Mouse (Mus musculus) midbrain, embryonic 10.5 days (tissue): ENCODE data around the gene Fam69b. TPM values are rescaled to one million over a fixed set of nuclear protein-coding genes. Genes with fewer than 3 reads are reported as not detected.
"Not testable (repeated sequence)": the region's sequence is repeated elsewhere in the genome, so short reads cannot be mapped to it uniquely, and the experiment has no call there.

Experiments
- DNase-seq: peaks from one replicate; pipeline ENCODE4 v3.0.0-alpha.2; 2017; ENCODE audit warnings: low spot score
- H3K27ac ChIP-seq: fragments of 300-500 bp; sonication (generic); replicated peaks from 2 replicates; pipeline ENCODE4 v1.5.1; 2016; ENCODE audit warnings: mild to moderate bottlenecking
- H3K27me3 ChIP-seq: fragments of 300-500 bp; sonication (generic); 2 replicates; pipeline ENCODE4 v1.6.1; 2016; ENCODE audit warnings: low read depth, mild to moderate bottlenecking; ENCODE audit not compliant: poor library complexity, severe bottlenecking
- H3K36me3 ChIP-seq: fragments of 300-500 bp; sonication (generic); 2 replicates; pipeline ENCODE4 v1.6.1; 2016; ENCODE audit warnings: mild to moderate bottlenecking, moderate library complexity
- H3K4me1 ChIP-seq: fragments of 300-500 bp; sonication (generic); 2 replicates; pipeline ENCODE4 v1.6.1; 2016
- H3K4me3 ChIP-seq: fragments of 300-500 bp; sonication (generic); 2 replicates; pipeline ENCODE4 v1.5.1; 2016; ENCODE audit warnings: mild to moderate bottlenecking, moderate library complexity
- H3K9me3 ChIP-seq: fragments of 300-500 bp; sonication (generic); replicated peaks from 2 replicates; pipeline ENCODE4 v1.6.1; 2016; ENCODE audit warnings: mild to moderate bottlenecking
- WGBS: fragments of 180-500 bp; shearing (Covaris S2); methylation state at CpG from one replicate; pipeline ENCODE4 v1.1.7; 2016; 5-methylcytosine and 5-hydroxymethylcytosine counted together
- microRNA counts: library from miRNA; unstranded; fragments of <30 nt; microRNA quantifications from one replicate; lab custom pipeline; 2017
- microRNA-seq: library from miRNA; unstranded; fragments of <30 nt; microRNA quantifications from one replicate; pipeline ENCODE4, GENCODE M21; 2017
- polyA plus RNA-seq: library from polyadenylated mRNA; unstranded; fragments of >200 nt; fragmentation: Nextera tagmentation; extraction: Ambion mirVana; gene quantifications from 2 replicates; pipeline ENCODE4 v1.2.1, GENCODE M21; 2016

Gene Fam69b
- polyA plus RNA-seq, 1 experiment from 2014 or later, result 36.4 TPM

DNA sequence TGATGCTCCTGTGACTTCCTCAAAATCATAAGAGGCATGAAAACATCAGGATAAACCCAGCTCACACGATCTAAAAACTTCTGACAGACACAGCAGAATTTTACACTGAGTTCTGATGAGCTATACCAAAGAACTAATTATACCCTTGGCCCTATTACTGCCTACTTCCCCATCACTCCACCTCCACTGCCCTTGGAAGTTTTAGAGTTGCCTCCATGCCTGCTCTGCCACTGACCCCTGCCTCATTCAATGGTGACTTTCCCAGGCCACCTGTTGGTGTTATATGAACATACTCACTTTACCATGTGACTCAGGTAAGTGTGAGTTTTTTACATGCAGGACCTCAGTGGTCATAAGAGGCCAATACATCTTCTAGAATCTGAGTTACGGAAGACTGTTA lies 29.2 kb downstream of the Fam69b start:
- Histone ChIP-seq H3K36me3 (no peaks in the 10 kb centered on the region), H3K4me1 (peaks cover 11% of the 10 kb centered on the region), H3K27me3 (0 out of 2 replicates have a peak, but pooled peaks cover 7% of the 10 kb centered on the region), H3K9me3 (no peaks in the 10 kb centered on the region), H3K4me3 (no peak overlapping the region), H3K27ac (no peak overlapping the region)
- DNase-seq, result no peak
- WGBS, result 94% methylated on average over 2 of the region's 2 CpGs

DNA sequence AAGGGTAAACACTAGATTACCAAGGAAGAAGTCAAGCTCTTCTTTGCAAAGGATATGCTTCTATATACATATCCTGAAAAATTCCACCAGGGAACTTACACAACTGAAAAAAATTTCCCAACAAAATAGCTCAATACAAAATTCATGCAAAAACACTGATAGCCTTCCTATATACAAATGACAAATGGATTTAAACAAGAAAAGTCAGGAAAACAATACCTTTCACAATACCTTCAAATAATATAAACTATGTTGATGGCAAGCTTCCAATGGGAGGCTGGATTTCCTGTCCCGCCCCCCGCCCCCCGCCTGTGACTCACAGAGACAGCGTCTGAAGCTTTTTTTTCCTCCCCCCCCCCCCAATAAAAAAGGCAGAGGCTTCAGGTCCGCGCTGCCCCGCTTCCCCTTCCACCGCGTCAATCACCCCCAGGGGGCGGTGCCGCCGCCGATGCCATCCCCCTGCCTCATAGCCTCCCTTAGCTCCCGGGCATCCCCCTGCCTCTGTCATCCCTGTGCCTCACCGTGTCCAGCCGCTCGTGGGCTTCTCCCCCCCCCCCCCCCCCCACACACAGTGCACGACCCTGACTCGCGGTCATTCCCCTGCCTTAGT lies 33.0 kb downstream of the Fam69b start:
- Histone ChIP-seq H3K4me3 (peak overlapping the region; percentile 53), H3K27me3 (0 out of 2 replicates have a peak, but pooled peaks cover 11% of the 10 kb centered on the region), H3K36me3 (no peaks in the 10 kb centered on the region), H3K27ac (no peak overlapping the region), H3K4me1 (peaks cover 11% of the 10 kb centered on the region), H3K9me3 (no peaks in the 10 kb centered on the region)
- 2% methylated on average over 20 of the region's 20 CpGs for WGBS
- no peak for DNase-seq

DNA sequence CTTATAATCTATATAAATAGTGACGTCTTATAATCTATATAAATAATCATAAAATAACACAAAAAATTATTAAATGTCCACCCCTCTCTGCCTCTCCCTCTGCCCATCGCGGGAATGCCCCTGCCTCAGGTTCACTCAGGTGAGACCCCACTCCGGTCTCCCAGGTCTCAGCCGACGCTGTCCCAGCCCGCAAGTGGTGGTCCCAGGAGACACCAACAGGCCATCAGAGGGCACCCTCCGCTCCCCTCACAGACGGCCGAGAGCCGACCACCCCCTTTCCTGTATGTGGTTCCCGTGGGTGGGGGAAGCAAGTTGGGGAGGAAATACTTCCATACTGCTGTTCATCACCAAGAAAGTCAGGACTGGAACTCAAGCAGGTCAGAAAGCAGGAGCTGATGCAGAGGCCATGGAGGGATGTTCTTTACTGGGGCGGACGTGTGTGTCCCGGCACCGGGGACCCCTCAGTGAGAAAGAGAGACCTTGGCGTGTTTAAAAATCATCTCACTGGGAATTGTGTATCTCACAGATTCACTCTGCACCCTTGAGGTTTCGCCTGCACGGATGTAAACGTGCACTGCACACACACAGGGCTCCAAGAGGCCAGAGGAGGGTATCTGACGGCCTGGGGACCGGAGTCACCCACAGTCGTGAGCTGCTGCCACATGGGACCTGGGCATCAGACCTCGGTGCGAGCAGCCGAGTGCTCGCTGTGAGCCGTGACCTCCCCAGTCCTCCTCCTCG lies 33.7 kb downstream of the Fam69b start:
- Histone ChIP-seq H3K4me3 (peak overlapping the region; percentile 53), H3K4me1 (peaks cover 11% of the 10 kb centered on the region), H3K9me3 (no peaks in the 10 kb centered on the region), H3K27me3 (0 out of 2 replicates have a peak, but pooled peaks cover 11% of the 10 kb centered on the region), H3K36me3 (no peaks in the 10 kb centered on the region), H3K27ac (no peak overlapping the region)
- DNase-seq, result no peak
- WGBS, result 51% methylated on average over 29 of the region's 29 CpGs

DNA sequence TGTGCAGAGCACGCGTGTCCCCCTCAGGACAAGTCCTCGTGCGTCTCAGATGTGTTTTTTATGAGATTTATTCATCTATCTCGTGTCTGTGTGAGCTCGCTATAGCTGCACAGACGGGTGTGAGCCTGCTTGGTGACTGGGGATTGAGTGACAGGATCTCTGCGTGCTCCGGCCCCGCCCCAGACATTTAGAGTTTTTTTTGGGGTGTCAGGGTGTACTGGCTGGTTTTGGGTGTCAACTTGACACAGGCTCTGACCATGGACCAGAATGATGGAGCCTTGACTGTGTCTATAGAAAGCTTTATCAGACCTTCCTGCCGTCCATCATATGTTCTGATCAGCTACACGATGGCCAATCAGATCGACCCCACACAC lies 34.2 kb downstream of the Fam69b start:
- H3K4me1 ChIP-seq, result peaks cover 11% of the 10 kb centered on the region
- no peaks in the 10 kb centered on the region for H3K9me3 ChIP-seq
- no peak overlapping the region for H3K27ac ChIP-seq
- H3K27me3 ChIP-seq, result 0 out of 2 replicates have a peak, but pooled peaks cover 11% of the 10 kb centered on the region
- no peak overlapping the region for H3K4me3 ChIP-seq
- WGBS, result 86% methylated on average over 13 of the region's 13 CpGs
- H3K36me3 ChIP-seq, result no peaks in the 10 kb centered on the region
- no peak for DNase-seq

DNA sequence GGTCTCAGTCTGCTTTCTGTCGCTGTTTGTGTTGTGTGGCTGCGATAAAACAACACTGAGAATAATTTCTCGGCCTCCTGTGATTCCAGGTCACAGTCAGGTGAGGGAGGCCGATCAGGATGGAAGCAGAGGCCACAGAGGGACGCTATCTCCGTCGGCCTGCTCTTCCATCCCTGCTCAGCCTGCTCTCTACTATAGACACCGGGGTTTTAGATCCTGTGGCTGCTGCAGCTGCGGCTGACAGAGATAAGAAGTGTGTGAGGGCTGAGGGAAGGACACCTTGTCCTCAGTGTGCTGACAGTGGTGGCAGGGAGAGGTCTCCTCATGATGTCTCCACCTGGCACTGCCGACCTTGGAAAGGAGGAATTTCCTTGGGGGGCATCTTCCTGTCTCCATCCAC lies 34.9 kb downstream of the Fam69b start:
- Histone ChIP-seq H3K4me3 (no peak overlapping the region), H3K27me3 (0 out of 2 replicates have a peak, but pooled peaks cover 11% of the 10 kb centered on the region), H3K4me1 (peaks cover 11% of the 10 kb centered on the region), H3K27ac (no peak overlapping the region), H3K36me3 (no peaks in the 10 kb centered on the region), H3K9me3 (no peaks in the 10 kb centered on the region)
- 83% methylated on average over 10 of the region's 10 CpGs for WGBS
- no peak for DNase-seq

DNA sequence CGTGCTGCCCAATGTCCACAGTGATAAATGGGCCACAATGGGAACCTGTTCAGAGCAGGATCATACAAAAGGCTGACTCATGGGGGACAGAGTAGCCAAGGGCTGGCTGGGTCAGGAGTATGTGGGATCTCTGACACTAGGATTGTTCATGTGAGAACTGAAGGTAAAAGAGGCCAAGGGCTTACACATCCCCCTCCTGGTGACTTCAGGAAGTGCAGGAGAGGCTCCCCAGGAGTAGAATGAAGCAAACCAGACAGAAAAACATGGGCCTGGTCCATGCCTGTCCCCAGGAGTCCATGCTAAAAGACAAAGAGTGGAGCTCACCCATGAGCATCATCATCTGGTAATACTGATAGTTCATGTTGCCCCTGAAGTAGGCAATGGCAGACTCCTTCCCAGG lies 35.3 kb downstream of the Fam69b start:
- H3K4me3 ChIP-seq, H3K36me3 ChIP-seq, H3K27ac ChIP-seq, H3K9me3 ChIP-seq: not testable (repeated sequence)
- peak; percentile 54 for DNase-seq
- peaks cover 11% of the 10 kb centered on the region for H3K4me1 ChIP-seq
- 93% methylated on average over 1 of the region's 1 CpGs for WGBS
- 0 out of 2 replicates have a peak, but pooled peaks cover 11% of the 10 kb centered on the region for H3K27me3 ChIP-seq

DNA sequence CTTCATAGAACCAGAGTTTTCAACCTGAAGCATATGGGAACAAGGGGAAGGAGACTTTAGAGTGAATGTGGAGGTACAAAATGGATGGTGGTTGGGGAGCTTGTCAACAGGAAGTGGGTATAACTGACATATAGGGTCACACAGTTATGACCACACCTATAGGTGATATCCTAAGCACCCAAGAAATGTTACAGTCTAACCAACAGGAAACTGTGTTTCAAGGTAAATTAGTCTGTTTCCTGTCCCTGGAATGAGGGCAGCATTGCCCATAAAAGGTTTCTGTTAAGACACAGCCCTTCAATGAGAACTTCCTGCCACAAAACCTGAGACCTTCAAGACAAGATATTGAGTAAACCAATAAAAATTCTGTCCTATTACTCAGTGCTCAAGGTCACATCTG lies 40.5 kb downstream of the Fam69b start:
- Histone ChIP-seq H3K4me3 (no peak overlapping the region), H3K36me3 (no peaks in the 10 kb centered on the region), H3K9me3 (no peaks in the 10 kb centered on the region), H3K4me1 (no peaks in the 10 kb centered on the region), H3K27me3 (no peaks in the 10 kb centered on the region), H3K27ac (no peak overlapping the region)
- no peak for DNase-seq

DNA sequence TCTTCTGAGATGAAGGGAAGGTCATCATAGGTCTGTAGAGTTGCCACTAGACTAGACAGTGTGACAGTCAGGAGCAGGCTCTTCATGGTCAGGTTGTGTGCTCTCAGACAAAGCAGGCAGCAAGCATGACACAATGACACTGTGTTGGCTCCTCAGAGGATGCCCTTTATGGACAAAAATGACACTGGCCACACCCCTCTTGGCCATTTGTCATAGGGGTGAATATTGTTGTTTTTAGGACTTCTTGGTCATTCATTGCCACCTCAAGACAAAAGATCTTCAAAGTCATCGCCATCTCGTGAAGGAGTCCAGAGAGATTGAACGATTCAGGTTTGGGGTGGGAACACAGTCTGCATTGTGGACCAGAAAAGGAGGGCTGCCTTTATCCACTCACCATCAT lies 42.9 kb downstream of the Fam69b start, which contains the start of gene Lcn4:
Gene Lcn4, minus strand, starts transcription at position 101 of the 400 bp plus-strand sequence.
- no peak within 1 kb of the TSS for H3K4me3 ChIP-seq
- no peaks in the 10 kb centered on the region for H3K36me3 ChIP-seq
- no peaks in the 10 kb centered on the region for H3K4me1 ChIP-seq
- 84% methylated on average over 3 of the region's 3 CpGs for WGBS
- H3K27me3 ChIP-seq, result no peaks in the 10 kb centered on the region
- no peak within 1 kb of the TSS for H3K27ac ChIP-seq
- no peaks in the 10 kb centered on the region for H3K9me3 ChIP-seq
- no peak for DNase-seq

MicroRNAs within 50 kb of the gene (microRNA counts, 519-probe panel; counts per million panel counts)
- microRNA mmu-miR-126-3p (lab: Ali Mortazavi, UCI), result 9,588 counts per million, percentile 91 among the panel's probes with 10 or more counts
- microRNA mmu-miR-126-5p (lab: Ali Mortazavi, UCI), result 4,120 counts per million, percentile 20 among the panel's probes with 10 or more counts

Small RNA genes within 50 kb of the gene (microRNA-seq; reads per million reads assigned to microRNA genes)
- gene Mir126a (0.90 reads per million), gene Mir126b (not detected)

Other genes with a start within 250 kb of the Fam69b start
- 32.5 and 34.4 TPM in 2 replicates for gene Snapc4, start 247.8 kb upstream of the Fam69b start, polyA plus RNA-seq
- 128 and 132 TPM in 2 replicates for gene Entr1, start 239.1 kb upstream of the Fam69b start, polyA plus RNA-seq
- 156 TPM in 2 replicates for gene Pmpca, start 239.1 kb upstream of the Fam69b start, polyA plus RNA-seq
- 23.4 and 31.3 TPM in 2 replicates for gene Inpp5e, start 219.3 kb upstream of the Fam69b start, polyA plus RNA-seq
- gene Sec16a, start 183.2 kb upstream of the Fam69b start, polyA plus RNA-seq, result 21.4 and 28.7 TPM in 2 replicates
- gene Notch1, start 111.8 kb upstream of the Fam69b start, polyA plus RNA-seq, result 30.1 and 38.3 TPM in 2 replicates
- gene Egfl7, start 48.4 kb upstream of the Fam69b start, polyA plus RNA-seq, result 68.5 and 85.7 TPM in 2 replicates
- gene Gm20532, start 41.8 kb upstream of the Fam69b start, polyA plus RNA-seq, result not detected in 2 replicates
- 9.0 and 10.6 TPM in 2 replicates for gene Agpat2, start 24.0 kb upstream of the Fam69b start, polyA plus RNA-seq
- gene Lcn4, start 42.8 kb downstream of the Fam69b start, polyA plus RNA-seq, result not detected in 2 replicates
- not detected in 2 replicates for gene Abo, start 236.5 kb downstream of the Fam69b start, polyA plus RNA-seq